Mouse (Mus musculus): ENCODE results near the gene Dusp1. TPM values are rescaled to one million over a fixed set of nuclear protein-coding genes. Genes with fewer than 3 reads are reported as not detected.

Gene Dusp1
- 10 to 100 TPM; 24.6 to 24.7 TPM for polyA plus RNA-seq (2017; shearing (Covaris generic))

DNA sequence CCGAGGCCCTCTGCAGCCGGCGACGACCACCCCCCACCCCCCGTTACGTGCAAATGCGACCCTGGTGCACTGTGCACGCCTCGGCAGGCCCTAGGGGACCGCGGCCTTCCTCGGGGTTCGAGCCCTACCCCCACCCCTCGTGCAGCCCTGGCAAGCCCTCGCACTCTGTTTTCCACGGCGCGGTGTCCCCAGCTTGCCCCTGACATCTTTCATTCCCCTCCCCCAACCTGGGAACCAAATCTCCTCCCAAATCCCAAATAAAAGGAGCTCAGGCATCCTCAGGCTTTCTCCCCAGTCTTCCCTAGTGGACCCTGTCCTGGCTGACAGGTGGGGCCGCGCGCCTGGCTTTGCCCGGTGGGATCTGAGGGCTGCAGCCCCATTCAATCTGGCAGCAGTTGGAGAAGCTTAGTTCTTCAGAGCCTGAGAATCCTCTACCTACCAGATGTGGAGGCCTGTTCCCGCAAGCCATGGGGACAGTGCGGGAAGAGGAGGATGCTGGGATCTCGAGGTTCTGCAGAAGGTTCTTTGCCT lies at the start of gene Dusp1:
Gene Dusp1 (minus strand): TSS at position 478 of the 531 bp plus-strand sequence.
- ATAC-seq: no peak

DNA sequence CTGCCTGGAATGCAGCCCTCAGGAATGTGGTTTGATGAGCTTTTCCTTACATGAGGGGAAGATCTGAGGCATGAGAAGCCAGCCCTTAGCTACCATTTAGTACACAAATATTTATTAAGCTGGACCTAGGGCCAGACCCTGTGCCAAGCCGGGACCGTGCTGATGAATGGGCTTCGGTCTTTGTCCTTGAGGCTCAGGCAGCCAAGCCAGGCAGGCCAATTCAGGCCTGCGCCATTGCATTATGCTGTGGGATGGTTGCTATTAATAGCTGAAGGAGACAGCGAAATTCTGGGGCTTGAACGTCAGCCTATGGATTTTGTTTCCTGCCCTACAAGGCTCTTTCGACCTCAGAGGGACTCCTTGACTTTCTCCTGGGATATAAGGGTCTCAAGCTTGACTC lies 49.4 kb upstream of the Dusp1 start:
- ATAC-seq: no peak

DNA sequence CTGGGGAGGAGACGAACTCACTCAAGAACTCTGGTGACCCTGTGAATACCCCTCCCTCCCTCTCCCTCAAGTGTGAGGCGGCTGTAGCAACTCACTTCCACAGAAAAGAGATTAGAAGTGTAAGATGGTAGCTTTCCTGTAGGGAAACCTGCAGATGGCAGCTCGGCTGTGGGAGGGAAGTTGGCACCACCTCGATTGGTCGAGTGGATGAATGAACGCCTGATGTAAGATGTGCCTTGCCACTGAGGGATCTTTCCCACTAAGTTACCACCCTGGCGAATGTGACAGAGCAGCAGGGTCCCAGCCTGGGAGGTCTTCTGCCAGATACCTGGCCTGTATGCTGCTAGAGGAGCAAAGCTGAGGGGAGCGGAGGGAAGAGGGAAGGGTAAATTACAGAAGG lies 47.9 kb upstream of the Dusp1 start:
- ATAC-seq: no peak

DNA sequence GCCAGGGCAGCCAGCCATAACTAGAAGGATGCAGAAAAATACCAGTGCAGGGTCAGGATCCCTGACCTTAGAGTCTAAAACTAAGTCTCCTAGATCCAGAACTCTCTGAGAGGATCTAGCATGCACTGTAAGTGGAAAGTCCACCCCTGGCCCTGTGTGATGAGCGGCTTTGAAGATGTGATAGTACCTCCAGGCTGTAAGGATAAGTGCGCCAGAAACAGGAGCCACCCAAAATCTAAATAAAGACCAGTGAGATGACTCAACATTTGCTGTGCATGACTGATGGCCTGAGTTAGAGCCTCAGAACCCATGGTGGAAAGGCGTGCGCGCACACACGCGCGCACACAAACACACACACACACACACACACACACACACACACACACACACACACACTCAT lies 46.9 kb upstream of the Dusp1 start:
- ATAC-seq: no peak

DNA sequence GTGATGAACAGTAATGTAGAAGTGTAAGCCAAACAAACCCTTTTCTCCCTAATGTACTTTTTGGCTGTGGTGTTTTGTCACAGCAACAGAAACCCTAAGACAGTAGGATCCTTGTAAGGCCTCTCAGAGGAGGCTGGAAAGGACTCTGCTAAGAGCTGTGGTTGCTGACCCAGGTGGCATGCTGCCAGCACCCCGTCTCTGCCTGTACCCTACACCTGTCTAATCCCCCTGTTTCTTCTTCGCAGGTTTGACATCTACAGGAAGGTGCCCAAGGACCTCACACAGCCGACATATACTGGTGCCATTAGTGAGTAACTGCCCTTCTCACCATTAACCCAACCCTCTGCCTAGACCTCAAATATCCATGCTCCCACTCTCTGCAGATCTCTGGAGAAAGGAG lies 46.4 kb upstream of the Dusp1 start:
- ATAC-seq: no peak

DNA sequence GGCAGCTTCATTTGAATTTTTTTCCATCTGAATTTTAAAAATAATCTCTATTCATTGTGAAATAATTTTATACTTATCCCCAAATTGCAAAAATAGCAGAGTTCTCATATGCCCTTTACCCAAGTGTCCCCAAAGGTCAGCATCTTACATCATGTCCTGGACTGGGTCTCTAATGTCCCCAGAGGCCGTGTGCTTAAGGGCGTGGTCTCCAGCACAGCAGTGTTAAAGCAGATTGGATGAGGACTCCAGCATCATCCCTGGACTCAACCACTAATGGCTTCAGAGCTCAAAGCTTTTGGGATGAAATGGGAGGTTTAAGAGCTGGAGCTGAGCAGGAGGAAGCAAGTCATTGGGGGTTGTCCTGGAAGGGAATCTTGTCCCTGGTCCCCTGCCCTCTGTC lies 44.6 kb upstream of the Dusp1 start:
- ATAC-seq: no peak

DNA sequence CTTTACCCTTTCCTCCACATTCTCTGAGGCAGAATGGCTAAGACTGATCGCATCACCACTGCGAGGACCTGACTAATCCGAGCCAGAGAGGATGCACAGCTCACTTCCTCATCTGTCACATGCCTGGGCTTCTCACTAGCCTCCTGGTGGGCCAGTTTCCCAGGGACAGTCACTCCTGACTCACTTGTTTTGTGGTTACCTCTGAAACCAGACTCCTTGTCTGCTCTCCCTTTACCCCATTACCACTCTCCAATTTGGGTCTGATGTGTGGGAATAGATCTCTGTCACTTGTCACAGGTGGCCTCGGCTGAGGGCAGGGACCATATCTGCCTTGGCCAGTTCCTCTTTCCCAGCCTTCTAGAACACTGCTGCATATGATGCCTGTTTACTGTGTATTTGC lies 43.7 kb upstream of the Dusp1 start:
- ATAC-seq: peak; percentile 58

DNA sequence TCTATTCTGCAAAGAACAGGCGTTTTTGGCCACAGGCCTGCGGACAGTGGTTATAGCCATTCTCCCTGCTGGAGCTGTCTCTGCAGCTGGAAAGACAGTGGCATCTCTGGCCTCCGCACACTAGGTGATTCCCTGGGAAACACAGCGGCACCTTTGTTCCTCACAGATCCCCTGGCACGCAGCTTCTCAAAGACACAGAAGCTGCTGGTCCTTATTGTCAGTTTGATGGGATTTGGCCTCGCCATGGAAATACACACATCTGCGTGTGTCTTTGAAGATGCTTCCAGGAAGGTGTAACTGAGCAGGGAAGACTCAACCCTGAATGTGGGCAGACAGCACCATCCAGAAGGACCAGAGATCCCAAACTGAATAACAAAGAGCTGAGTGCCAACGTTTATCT lies 41.4 kb upstream of the Dusp1 start:
- ATAC-seq: no peak

DNA sequence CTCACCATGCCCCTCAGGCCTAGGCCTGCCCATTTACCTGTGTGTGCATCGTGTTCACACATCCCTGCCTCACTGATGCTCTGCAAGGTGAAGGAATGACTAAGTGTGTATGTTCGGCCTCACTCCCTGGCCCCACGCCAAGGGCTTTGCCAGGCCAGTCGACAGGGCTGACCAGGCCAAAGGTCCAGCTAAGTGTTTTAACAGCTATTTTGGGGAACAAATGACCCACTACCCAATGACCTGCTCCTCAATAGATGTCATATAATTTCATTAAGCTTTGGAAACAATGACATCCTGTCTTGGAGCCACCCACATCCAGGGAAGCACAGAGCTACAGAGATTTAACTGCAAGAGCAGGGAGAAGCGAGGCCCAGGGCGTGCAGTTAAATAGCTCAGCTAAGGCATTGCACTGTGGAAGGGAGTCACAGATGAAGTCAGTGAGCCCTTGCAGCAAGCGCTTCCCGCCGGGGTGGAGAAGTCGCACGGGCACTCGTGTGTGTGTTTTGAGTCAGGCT lies 40.5 kb upstream of the Dusp1 start:
- no peak for ATAC-seq

DNA sequence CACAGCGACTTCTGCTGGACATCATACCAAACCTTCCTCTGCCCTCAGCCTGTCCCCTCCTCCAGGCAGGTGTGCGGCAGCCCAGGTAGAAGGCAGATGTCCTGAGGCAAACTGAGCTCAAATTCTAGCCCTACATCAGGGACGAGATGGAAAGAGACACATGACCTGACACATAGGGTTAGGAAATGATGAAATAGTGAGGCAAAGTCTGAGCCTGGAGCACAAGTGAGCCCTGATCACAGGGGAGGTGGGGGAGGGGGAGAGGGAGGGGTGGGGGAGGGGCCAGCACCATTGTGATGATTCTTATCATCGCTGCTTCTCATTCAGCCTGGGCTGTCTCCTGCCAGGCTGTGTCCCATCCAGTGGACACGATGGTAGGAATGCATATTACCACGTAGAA lies 40.0 kb upstream of the Dusp1 start:
- ATAC-seq: no peak

DNA sequence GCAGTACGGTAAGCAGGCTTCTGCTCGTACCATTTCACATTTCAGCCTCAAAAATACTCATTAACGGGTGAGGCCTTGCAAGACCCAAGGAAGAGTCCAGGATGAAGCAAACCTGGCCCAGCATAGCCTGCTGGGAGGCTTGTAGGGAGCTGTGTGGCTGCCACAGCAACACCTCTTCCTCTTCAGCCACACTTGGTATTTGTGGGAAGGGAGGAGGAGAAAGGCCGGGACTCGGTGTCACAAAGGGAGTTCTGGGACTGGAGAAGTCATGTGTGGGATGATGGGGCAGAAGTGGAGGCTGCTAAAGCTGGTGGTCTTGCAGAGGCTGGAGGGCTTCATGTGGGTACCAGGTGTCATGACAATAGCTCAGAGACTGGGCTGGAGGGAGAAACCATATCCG lies 39.6 kb upstream of the Dusp1 start:
- no peak for ATAC-seq

DNA sequence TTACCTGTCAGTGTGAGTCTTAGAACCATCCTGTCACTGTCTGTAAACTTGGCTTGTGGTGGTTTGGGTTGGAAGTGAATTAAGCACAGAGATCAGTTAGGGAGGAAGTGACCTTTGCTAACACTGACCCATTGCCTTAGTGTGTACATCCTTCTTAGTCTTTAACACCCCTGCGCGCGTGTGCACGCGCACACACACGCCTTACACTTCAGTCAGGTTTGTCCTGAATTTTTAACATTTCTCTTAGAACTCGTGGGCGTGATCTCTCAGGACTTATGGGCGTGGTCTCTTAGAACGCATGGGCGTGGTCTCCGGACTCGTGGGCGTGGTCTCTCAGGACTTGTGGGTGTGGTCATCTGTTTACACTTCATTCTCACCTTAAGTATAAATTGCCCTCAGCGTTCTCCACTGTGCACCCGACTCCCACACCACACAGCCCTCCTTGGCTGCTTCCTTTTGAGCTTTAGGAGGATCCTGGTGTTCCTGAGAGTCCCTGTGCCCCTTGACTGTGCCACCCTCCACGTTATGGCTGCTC lies 39.1 kb upstream of the Dusp1 start:
- no peak for ATAC-seq

DNA sequence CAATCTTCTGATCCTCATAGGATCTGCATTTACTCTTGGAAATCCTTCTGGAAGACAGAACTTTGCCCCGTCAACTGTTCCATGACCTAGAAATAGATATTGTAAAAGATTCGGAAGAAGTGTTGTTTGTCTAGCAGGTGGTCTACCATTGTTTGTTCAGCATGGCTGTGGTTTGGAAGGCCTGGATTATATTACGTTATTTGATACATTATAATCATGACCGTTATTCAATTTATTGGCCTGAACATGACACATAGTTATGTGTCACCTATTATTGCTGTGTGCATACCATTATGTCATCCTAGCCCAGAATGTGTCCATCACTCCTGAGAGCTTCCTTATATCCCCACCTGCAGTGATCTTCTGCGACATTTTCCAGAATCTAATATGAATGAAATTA lies 36.9 kb upstream of the Dusp1 start:
- no peak for ATAC-seq

DNA sequence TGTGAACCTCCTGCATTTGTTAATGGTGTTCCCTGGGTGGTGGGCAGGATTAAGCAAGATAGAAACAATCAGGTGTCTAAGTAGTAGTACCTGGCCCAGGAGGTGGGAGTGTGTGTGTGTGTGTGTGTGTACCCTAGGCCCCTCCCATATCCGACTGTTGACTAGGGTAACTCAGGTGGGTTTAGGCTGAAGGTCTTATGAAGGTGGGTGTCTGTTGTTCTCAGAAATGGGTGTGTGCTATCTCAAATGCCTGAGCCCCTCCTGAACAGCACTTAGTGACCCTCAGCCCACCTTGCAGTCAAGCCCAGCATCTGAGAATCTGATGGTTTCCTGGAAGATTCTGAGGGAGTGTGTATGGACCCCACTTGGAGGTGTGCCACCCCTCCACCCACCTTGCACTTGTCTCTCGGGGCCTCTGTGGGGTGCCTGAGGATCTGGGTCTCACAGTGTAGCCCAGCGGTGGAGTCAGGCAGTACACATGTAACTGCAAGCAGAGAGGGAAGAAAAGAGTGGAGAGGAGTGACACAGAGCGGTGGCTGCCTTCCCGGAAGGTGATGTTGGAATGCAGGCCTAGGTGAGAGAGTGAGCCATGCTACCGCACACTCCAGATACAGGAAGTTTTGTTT lies 35.0 kb upstream of the Dusp1 start:
- no peak for ATAC-seq

DNA sequence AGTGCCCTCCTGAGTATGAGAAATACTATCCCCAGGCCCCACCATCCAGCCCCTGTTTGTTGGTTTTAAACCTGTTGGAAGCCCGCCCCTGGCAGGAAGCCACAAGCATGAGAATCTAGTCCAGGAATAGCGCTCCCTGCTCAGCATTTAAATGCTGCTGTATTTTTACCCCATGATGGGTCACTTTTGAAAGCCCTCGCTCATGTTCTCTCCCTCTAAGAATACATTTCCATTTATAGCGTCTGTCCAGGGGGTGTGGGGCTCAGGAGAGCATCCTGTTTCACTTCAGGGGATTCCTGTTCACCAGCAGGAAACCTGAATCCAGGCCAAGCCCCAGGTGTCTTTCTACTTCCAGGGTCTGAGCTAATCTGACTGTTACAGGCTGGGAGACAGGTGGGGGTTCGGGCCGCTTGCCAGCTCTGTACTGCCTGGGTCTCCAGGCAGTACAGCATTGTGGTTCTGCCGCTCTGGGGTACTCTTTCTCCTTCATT lies 34.3 kb upstream of the Dusp1 start:
- no peak for ATAC-seq

DNA sequence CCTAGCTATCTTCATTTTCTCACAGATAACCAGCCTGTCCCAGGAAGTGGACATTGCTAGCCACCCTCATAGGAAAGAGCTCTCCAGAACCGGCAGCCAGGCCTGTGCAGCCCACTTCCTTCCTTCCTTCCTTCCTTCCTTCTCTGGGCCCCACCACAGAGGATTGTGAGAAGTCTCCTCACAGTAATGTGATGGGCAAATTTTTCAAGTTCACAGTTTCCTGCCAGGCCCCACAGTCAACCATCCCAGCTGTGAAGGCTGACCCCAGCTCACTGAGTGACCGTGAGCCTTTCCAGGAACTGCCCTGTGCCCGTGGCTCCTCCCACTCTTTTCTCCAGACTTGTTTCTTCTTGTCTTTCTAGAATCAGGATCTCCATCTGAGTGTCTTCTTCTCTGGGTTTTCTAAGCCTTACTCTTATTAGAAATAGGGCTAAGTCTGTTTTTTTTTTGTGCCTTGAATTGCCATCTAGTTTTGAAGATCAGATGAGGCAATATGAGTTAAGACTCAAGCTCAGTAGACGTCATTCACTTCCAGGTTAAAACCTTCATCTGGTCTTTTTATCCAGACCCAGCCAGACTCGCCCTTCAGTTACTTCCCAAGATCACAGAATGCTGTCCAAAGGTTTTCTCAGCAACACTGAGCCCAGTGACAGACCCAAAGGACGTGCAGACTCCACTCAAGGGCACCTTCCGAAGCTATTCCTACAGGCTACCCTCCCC lies 33.7 kb upstream of the Dusp1 start:
- ATAC-seq: peak; percentile 54

DNA sequence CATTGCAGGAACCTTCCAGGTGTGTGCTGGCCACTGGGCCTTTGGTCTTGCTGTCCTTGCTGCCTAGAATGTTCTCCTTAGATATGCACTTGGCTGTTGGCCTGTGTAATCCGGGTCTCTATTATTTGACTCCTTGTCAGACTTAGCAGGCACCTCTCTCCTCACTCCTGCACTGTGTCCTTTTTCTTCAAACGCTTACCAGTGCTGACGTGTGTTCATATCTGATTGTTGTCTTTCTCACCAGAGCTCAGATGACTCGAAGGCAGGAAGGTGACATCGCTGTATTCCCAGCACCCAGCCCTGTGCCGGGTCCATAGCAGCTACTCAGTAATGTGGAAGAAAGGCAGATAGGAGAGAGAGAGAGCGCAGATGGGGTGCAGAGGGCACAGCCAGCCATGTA lies 33.0 kb upstream of the Dusp1 start:
- ATAC-seq: peak; percentile 75

DNA sequence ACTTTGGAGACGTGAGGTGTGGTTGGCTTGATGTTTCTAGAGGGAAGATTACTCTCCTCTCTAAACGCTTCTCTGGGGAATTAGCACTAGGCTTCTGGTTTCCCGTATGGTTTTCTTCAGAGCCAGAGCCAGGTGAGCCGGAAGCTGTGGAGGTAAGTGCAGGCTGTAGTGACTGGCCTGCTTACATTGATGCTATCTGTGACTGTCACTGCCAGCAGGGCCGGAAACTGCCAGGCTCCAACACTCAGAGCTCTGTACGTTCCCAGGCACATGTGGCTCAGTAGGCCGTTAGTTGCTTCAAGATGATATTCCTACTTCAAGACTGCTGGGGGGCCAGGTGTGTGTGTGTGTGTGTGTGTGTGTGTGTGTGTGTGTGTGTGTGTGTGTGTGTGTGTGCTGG lies 32.2 kb upstream of the Dusp1 start:
- ATAC-seq: peak; percentile 73

DNA sequence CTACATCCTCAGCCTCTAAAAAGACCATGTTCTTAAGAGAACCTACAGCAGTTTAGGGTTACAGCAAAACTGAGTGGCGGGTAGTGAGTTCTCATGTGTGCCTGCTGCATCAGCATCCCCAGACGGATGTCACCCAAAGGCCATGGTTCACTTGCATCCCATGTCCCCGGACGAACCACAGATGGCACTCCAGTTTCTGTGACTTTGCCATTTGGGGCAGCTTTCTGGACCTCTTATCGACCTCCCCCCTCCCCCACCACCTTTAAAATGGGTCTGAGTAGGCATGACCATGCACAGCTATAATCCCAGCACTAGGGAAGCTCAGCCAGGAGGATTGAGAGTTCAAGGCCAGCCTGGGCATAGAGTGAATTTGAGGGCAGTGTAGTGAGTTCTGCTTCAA lies 31.3 kb upstream of the Dusp1 start:
- ATAC-seq: no peak

DNA sequence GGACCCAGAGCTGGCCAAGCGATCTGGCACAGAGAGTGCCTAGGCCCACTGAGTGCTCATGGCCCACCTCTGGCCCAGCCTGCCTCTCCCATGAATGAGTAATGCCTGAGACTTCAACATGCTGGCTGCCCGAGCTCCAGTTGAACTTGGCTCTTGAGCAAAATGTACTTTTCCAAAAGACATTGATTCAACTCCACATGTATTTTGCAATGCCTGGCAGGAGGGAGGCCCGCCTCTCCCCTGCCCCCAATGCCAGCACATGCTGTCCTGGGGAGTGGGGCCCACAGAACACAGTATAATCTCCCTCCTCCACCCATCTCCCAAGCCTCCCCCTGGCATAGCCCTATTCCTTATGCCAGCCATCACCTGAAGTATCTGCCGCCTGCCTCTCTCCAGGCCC lies 30.6 kb upstream of the Dusp1 start:
- no peak for ATAC-seq

DNA sequence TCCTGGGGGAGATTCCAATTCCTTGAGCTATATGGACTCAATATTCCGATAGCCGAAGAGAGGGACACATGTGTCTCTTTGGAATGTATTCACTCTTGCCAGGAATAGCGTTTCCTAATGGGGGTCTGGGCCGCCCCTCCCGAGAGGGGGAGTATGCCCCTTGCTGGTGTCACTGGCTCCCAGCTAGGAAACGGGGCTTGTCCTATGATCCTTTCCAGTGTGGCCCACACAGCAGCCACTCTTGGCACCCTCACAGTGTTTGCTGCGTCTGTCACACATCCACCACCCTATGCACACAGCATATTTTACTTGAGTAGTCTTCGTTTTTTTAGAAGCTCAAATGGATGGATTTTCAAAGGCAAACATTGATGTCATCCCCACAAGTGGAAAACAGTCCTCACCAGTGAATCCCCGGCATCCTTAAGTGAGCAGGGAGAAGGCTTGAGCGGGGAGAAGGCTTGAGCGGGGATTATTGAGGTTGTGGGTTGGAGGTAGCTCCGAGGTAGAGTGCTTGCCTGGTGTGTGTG lies 26.1 kb upstream of the Dusp1 start:
- no peak for ATAC-seq

DNA sequence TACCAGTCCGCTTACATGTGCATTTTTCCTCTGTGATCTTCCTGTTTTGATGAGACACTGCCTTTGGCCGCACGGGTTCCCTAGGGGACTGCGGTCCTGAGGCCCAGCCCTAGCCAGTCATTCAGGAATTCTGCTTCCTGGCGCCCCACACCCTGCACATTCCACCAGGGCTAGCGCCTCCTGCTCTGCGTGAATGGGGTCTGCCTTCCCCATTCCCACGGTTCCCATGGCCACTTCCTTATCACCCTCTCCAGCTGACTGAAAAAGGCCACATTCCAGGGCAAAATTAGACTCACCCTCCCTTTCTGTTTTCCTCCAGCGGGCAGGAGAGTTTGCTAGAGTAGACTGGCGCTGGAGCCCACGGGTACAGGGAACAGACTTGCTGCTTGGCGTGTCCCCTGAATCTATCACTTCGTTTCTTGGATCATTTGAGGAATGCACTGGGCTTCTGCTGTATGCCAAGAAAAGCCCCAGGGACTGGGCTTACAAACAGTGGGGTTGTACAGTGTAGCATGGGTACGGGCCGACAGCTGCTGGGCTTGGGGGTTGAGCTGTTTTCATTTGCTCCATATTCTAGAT lies 22.7 kb upstream of the Dusp1 start:
- ATAC-seq: no peak

DNA sequence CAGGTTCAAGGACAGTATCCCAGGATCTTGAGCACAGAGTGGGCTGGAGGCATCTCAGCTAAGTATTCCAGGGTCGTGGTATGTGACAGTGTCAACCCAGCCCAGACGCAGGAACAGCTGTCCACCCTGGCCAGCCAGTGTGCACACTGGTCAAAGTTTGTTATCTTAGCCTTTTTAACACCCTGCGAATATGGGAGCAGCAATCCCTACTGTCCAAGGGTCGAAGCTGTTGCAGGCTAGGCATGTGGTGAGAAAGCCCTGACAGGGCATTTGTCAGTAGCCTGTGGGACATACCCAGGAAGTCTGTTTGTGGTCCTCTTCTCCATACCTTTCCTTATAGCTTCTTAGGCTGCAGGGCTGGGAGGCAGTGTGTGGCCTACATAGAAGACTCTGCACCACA lies 22.1 kb upstream of the Dusp1 start:
- no peak for ATAC-seq
